Mouse (Mus musculus) heart, adult 2 months (tissue): Measurements from ENCODE around the gene Cdca8.
A peak's percentile ranks its signal among the peaks of the same experiment; 100 is the strongest.

Source experiments
- CTCF ChIP-seq: fragments of 200-600 bp; IDR thresholded peaks from 2 replicates; pipeline ENCODE4 v1.8.1; 2022; ENCODE audit warnings: antibody characterized with exemption, mild to moderate bottlenecking, moderate library complexity
- EP300 ChIP-seq: fragments of 200-500 bp; IDR thresholded peaks from 2 replicates; pipeline ENCODE4 v1.6.1; 2011; ENCODE audit warnings: low read depth, low read length, control low read depth; ENCODE audit not compliant: insufficient read depth

DNA sequence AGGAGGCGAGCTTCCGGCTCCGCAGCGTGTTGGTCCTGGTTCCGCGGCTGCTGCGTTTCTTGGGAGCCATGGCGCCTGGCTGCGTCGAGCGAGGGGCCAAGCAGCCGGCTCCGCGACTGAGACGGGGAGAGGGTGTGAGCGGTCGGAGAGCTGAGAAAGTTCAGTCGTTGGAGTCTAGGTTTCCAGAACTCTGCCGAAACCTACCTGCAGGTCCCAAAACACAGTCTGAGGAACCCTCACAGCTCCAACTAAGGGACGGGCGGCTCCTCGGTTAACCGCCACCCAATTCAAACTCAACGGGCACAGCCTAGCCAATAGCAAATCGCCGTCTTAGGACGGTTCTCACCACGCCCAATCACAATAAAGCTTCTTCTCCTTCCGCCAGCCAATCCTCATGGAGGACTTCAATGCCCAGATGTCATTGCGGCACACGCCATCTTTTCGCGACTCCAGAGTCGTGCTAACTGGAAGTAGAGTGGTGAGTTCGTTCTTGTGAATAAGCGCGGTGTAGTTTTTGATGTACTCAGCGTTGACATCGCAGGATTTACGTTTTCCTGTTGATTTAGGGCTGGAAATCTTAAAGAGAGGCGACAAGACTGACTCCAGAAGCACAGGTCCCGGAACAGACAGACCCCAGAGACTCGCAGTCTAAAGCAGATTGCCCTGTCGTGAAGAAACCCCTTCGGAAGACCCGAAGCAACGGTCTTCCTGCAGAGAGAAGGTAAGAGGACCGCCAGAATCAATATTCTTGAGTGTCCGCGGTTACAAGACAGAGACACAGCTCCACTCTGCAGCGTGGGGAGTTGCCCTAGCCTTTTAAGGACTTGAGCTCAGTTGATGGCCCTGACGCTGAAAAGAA is 2.3 kb downstream of the Cdca8 start, which contains the start of gene 9930104L06Rik:
- TF ChIP-seq CTCF (0 out of 2 replicates have a peak, but pooled peaks have one; percentile 4), EP300 (0 out of 2 replicates have a peak, but pooled peaks have one; percentile 33)
